In genomic region chr14:24534865-24535545, GRCm38 (mm10) we compare ENCODE assay signal across 13 mouse cellular contexts. TPM values are rescaled to one million over a fixed set of nuclear protein-coding genes. Genes with fewer than 3 reads are reported as not detected.
DNase-seq lines count a peak whose midpoint lies in the region; ATAC-seq lines count a peak whose summit lies in the region.
"Had no signal": no experiment of that assay in that cellular context is flagged by ENCODE, and none has a peak within 500 bp of the region (broad histone marks: within the 10 kb centered on the region; RNA-seq: fewer than 3 reads in every experiment).

No protein-coding gene starts in this region.

- no peak overlapping the region for H3K9ac ChIP-seq in heart, embryonic 12.5 days
- no peak overlapping the region for H3K9ac ChIP-seq in hindbrain, embryonic 12.5 days
- no peak overlapping the region for H3K9ac ChIP-seq in neural tube, embryonic 14.5 days (replicated peaks; ENCODE audit: low read depth, low read length)
- H3K9ac ChIP-seq: limb, embryonic 15.5 days had no signal

- no peak overlapping the region for H3K4me3 ChIP-seq in heart, embryonic 12.5 days
- H3K4me3 ChIP-seq in hindbrain, embryonic 12.5 days = no peak overlapping the region
- H3K4me3 ChIP-seq in neural tube, embryonic 14.5 days (ENCODE audit: low read depth, low read length) = no peak overlapping the region
- H3K4me3 ChIP-seq: limb, embryonic 15.5 days had no signal

- H3K4me2 ChIP-seq in heart, embryonic 12.5 days = no peak overlapping the region
- no peak overlapping the region for H3K4me2 ChIP-seq in hindbrain, embryonic 12.5 days (replicated peaks)
- no peak overlapping the region for H3K4me2 ChIP-seq in neural tube, embryonic 14.5 days (ENCODE audit: low read depth, low read length)
- H3K4me2 ChIP-seq: limb, embryonic 15.5 days had no signal

- no peaks in the 10 kb centered on the region for H3K9me3 ChIP-seq in heart, embryonic 12.5 days (replicated peaks)
- no peaks in the 10 kb centered on the region for H3K9me3 ChIP-seq in hindbrain, embryonic 12.5 days (replicated peaks)
- no peaks in the 10 kb centered on the region for H3K9me3 ChIP-seq in neural tube, embryonic 14.5 days (ENCODE audit: control insufficient read depth, low read length)
- H3K9me3 ChIP-seq: limb, embryonic 15.5 days had no signal

- H3K4me1 ChIP-seq in heart, embryonic 12.5 days (replicated peaks) = peaks cover 16% of the 10 kb centered on the region
- H3K4me1 ChIP-seq in hindbrain, embryonic 12.5 days = peaks cover 44% of the 10 kb centered on the region
- peaks cover 26% of the 10 kb centered on the region for H3K4me1 ChIP-seq in neural tube, embryonic 14.5 days (ENCODE audit: control insufficient read depth, insufficient read depth, low read length)

- DNase-seq in heart, adult 11 months = peak; percentile 64
- peak; percentile 45 for DNase-seq in Muller cell, postnatal 12 days (ENCODE audit: inconsistent ontology term)
- DNase-seq in frontal cortex, postnatal 36 days (ENCODE audit: low spot score in 2 of 2) = no peak
- no peak for DNase-seq in testis, postnatal 14 days (ENCODE audit: low spot score)
- no peak for DNase-seq in cerebellum, adult 9-11 months
- DNase-seq: kidney, adult 2 months; right cerebral cortex, postnatal 4 days; thymus, adult 2 months had no signal

- no peaks in the 10 kb centered on the region for H3K36me3 ChIP-seq in heart, embryonic 12.5 days
- H3K36me3 ChIP-seq in hindbrain, embryonic 12.5 days = no peaks in the 10 kb centered on the region
- no peaks in the 10 kb centered on the region for H3K36me3 ChIP-seq in neural tube, embryonic 14.5 days (ENCODE audit: control insufficient read depth, insufficient read depth, low read length)
- H3K36me3 ChIP-seq: limb, embryonic 15.5 days had no signal

- no peak for ATAC-seq in heart, embryonic 12.5 days (ENCODE audit: insufficient number of reproducible peaks, low FRiP score)
- peak; percentile 42 for ATAC-seq in hindbrain, embryonic 12.5 days (ENCODE audit: low FRiP score)
- peak; percentile 64; the same call in 1 of the 2 replicates for ATAC-seq in neural tube, embryonic 14.5 days (ENCODE audit: low read depth)
- ATAC-seq: lung, postnatal 0 days had no signal

- H3K27ac ChIP-seq in heart, embryonic 12.5 days (ENCODE audit: poor library complexity, severe bottlenecking) = no peak overlapping the region
- H3K27ac ChIP-seq in hindbrain, embryonic 12.5 days = peak overlapping the region; percentile 74
- peak overlapping the region; percentile 76 for H3K27ac ChIP-seq in neural tube, embryonic 14.5 days (ENCODE audit: low read depth, low read length)
- H3K27ac ChIP-seq: limb, embryonic 15.5 days had no signal

- no peaks in the 10 kb centered on the region for H3K27me3 ChIP-seq in heart, embryonic 12.5 days (replicated peaks)
- H3K27me3 ChIP-seq in hindbrain, embryonic 12.5 days = no peaks in the 10 kb centered on the region
- H3K27me3 ChIP-seq in neural tube, embryonic 14.5 days (ENCODE audit: control insufficient read depth, insufficient read depth, low read length) = no peaks in the 10 kb centered on the region
- H3K27me3 ChIP-seq: limb, embryonic 15.5 days had no signal

- 67% methylated on average over 9 of the region's 9 CpGs for WGBS in heart, embryonic 12.5 days
- 47% methylated on average over 9 of the region's 9 CpGs for WGBS in hindbrain, embryonic 12.5 days
- 34% methylated on average over 9 of the region's 9 CpGs for WGBS in neural tube, embryonic 14.5 days

RNA-seq across cellular contexts. Expression of gene Rps24, which starts 48.1 kb away (rescaled TPM):
- polyA plus RNA-seq in heart, embryonic 12.5 days (2016; fragmentation: Nextera tagmentation; extraction: Ambion mirVana) = 836 and 843 TPM in 2 replicates
- polyA plus RNA-seq in hindbrain, embryonic 12.5 days (2016; fragmentation: Nextera tagmentation; extraction: Ambion mirVana) = 852 and 899 TPM in 2 replicates
- 705 and 740 TPM in 2 replicates for polyA plus RNA-seq in neural tube, embryonic 14.5 days (2014; fragmentation: Nextera tagmentation; extraction: Ambion mirVana)

RNA-seq across cellular contexts. Expression of gene Polr3a, which starts 48.1 kb away (rescaled TPM):
- polyA plus RNA-seq in heart, embryonic 12.5 days (2016; fragmentation: Nextera tagmentation; extraction: Ambion mirVana) = 12.8 and 15.3 TPM in 2 replicates
- 20.3 and 22.2 TPM in 2 replicates for polyA plus RNA-seq in hindbrain, embryonic 12.5 days (2016; fragmentation: Nextera tagmentation; extraction: Ambion mirVana)
- 19.8 and 23.7 TPM in 2 replicates for polyA plus RNA-seq in neural tube, embryonic 14.5 days (2014; fragmentation: Nextera tagmentation; extraction: Ambion mirVana)

Comparison
In these comparisons a context has a peak if more than half of its experiments do, and no peak if none do; other contexts are left out.
1. DNase-seq: peak in heart, adult 11 months (single experiment) and Muller cell, postnatal 12 days (single experiment); none in frontal cortex, postnatal 36 days (0 of 2), testis, postnatal 14 days (single experiment) and cerebellum, adult 9-11 months (single experiment).